Mouse (Mus musculus) frontal cortex, adult 2 months (tissue): ENCODE data around the gene Fxyd7. TPM values are rescaled to one million over a fixed set of nuclear protein-coding genes. Genes with fewer than 3 reads are reported as not detected.

Experiments
- DNase-seq, 2 experiments: peaks; one replicate each; pipeline ENCODE4 v3.0.0; 2022; ENCODE audit warnings: low spot score in 1 of 2; ENCODE audit errors: extremely low spot score in 1 of 2
- polyA plus RNA-seq: library from polyadenylated mRNA; depleted of rRNA; stranded (reverse); fragments of >200 nt; gene quantifications from 2 replicates; pipeline ENCODE4 v1.2.3, GENCODE M21; 2012; rRNA removed

Gene Fxyd7
- polyA plus RNA-seq, 1 experiment: 188 TPM

DNA sequence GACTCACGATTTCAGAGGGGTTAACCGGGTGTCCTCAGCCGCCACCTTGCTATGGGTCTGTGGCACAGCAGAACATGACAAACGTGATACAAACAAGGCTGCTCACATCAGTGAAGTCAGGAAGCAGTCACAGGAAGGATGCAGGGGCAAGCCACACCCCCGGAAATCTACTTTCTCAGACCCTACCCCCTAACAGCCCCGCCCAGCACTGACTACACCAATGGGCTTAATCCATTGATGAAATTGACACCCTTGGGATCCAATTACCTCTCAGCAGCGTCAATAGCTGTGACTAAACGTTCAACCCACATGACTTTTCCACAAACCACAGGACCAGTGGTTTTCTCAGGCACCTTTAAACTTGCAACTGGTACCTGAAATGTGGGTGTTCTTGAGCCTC lies 22.7 kb downstream of the Fxyd7 start:
- DNase-seq: no peak

GRCm38 (mm10) chr7:31017104-31017901 lies 34.0 kb downstream of the Fxyd7 start:
- peak; percentile 86 to 90 for DNase-seq

GRCm38 (mm10) chr7:31012971-31013370 lies 38.3 kb downstream of the Fxyd7 start:
- DNase-seq: no peak

DNA sequence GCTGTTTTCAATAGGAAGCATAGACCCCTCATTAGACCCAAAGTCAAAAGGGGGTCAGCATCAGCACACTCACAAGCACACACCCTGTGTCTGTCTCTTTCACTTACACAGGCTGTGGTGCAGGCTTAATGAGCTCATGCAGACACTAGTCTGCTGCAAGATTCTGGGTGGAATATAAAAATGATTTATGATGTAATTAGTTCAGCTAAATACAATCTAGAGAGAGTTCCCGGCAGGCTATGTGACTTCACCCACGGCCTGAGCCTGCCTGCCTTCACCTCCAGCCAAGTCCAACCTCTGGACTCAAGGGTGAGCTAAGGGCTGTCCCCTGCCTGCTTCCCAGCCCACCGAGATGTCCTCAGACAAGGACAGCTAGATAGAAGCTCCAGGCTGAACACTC lies 42.4 kb downstream of the Fxyd7 start:
- no peak for DNase-seq

DNA sequence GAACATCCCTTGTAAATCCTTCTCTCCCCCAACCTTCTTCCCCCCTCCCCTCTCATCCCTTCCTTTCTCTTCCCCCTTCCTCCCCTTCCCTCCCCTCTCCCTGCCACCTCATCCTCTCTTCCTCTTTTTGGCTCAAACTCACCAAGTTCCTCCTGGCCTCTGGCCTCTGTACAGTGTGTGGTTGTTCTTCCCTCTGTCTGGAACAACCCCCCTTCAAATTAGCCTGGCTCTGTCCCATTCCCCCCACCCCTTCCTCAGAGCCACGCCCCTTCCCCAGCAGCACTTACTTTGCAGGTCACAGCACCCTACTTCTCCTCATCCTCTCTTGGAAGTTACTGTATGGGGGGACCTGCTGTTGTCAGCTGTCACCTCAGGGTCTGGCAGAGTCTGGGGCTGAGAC lies 43.1 kb downstream of the Fxyd7 start:
- no peak for DNase-seq

- DNase-seq: no peak
These were observed 43.5 kb downstream of the Fxyd7 start for GRCm38 (mm10) chr7:31007775-31008174.

DNA sequence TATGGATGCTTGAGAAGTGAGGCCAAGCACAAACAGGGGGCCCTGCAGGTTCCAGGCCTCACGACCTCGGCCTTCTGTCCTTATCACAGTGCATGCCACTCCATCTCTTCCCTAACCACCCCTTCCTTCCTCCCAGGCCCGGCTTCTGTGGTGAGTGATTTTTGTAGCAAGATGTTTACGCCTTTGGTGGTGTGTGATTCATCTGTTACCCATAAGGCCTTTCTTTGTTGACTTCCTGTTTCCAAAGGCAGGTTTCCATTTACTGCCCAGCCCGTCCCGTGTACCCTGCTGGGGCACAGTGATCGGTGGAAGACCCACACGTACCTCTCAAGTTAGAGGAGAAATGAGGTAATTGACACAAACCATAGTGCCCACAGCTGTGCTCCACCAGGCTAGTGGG lies 48.6 kb downstream of the Fxyd7 start:
- no peak for DNase-seq

DNA sequence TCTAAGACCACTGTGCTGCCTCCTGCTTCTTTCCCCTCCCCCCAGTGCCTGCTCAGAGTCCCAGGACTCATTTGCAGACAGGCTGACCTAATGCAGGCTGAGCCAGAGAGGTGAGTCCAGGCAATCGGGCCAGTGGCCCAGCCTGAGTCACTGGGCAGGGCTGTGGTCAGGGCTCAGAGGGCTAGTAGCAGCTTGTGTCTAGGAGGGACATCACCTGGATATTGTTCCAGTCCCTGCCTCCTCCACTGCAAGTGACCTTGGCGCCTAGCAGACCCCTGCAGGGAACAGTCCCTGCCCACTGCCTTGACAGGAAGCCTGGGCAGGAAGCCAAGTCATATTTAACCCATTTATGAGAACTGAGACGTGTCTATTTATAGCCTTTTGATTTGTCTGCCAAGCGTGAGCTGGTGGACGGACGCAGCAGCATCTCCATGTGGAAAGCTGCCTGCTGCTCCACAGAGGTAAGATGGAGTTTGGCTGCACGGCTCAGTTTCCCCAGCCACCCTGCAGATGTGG lies 50.7 kb downstream of the Fxyd7 start:
- peak in 1 of 2 experiments; percentile 33 for DNase-seq

GRCm38 (mm10) chr7:30996491-30996890 lies 54.8 kb downstream of the Fxyd7 start:
- DNase-seq: no peak

DNA sequence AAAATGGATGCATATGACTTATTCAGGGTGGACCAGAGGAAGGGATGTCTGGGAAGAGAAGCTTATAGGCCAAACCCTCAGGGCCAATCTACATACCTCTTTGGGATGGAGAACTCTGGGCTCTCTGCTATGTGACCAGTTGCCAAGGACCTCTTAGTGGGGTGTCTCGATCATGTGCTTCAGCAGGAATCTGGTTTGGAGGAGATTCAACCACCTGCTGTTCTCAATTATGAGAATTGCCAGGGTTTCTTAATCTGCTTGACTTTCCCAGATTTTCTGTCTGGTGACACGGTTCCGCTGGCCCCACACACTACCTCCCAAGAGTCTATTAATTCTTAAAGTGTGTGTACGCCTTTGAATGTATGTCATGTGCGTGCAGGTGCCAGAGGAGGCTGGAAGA lies 57.3 kb downstream of the Fxyd7 start:
- no peak for DNase-seq

Other genes with a start within 250 kb of the Fxyd7 start
- 0.13 and 0.14 TPM in 2 replicates for gene Ffar2, start 227.7 kb downstream of the Fxyd7 start, polyA plus RNA-seq
- gene Ffar3, start 195.3 kb downstream of the Fxyd7 start, polyA plus RNA-seq: not detected in 2 replicates
- not detected in 2 replicates for gene Ffar1, start 189.9 kb downstream of the Fxyd7 start, polyA plus RNA-seq
- 0.66 and 0.78 TPM in 2 replicates for gene Cd22, start 171.1 kb downstream of the Fxyd7 start, polyA plus RNA-seq
- 208 and 271 TPM in 2 replicates for gene Mag, start 136.6 kb downstream of the Fxyd7 start, polyA plus RNA-seq
- not detected in 2 replicates for gene Hamp2, start 126.8 kb downstream of the Fxyd7 start, polyA plus RNA-seq
- not detected in 2 replicates for gene Hamp, start 107.4 kb downstream of the Fxyd7 start, polyA plus RNA-seq
- gene Usf2, start 94.7 kb downstream of the Fxyd7 start, polyA plus RNA-seq: 194 and 251 TPM in 2 replicates
- 10.3 and 12.7 TPM in 2 replicates for gene Lsr, start 78.0 kb downstream of the Fxyd7 start, polyA plus RNA-seq
- 0.21 and 0.26 TPM in 2 replicates for gene Fam187b, start 77.7 kb downstream of the Fxyd7 start, polyA plus RNA-seq
- gene Fxyd5, start 9.0 kb downstream of the Fxyd7 start, polyA plus RNA-seq: 37.6 and 40.5 TPM in 2 replicates
- 127 and 169 TPM in 2 replicates for gene Fxyd1, start 5.7 kb upstream of the Fxyd7 start, polyA plus RNA-seq
- gene Lgi4, start 7.9 kb upstream of the Fxyd7 start, polyA plus RNA-seq: 28.1 and 31.7 TPM in 2 replicates
- 1.8 and 2.6 TPM in 2 replicates for gene Fxyd3, start 25.2 kb upstream of the Fxyd7 start, polyA plus RNA-seq
- 3.3 and 4.0 TPM in 2 replicates for gene Hpn, start 63.8 kb upstream of the Fxyd7 start, polyA plus RNA-seq
- 627 and 752 TPM in 2 replicates for gene Scn1b, start 75.5 kb upstream of the Fxyd7 start, polyA plus RNA-seq
- 174 and 186 TPM in 2 replicates for gene Gramd1a, start 104.4 kb upstream of the Fxyd7 start, polyA plus RNA-seq
- not detected in 2 replicates for gene Scgb2b2, start 239.0 kb upstream of the Fxyd7 start, polyA plus RNA-seq
- gene Scgb1b2, start 240.4 kb upstream of the Fxyd7 start, polyA plus RNA-seq: not detected in 2 replicates